Mouse (Mus musculus): ENCODE measurements around the gene Trim46.

Trim46 gene

GRCm38 (mm10) chr3:89271760-89272159 is 25.7 kb upstream of the Trim46 start:
- no peak for DNase-seq (ENCODE audit: low spot score in 2 of 2)

DNA sequence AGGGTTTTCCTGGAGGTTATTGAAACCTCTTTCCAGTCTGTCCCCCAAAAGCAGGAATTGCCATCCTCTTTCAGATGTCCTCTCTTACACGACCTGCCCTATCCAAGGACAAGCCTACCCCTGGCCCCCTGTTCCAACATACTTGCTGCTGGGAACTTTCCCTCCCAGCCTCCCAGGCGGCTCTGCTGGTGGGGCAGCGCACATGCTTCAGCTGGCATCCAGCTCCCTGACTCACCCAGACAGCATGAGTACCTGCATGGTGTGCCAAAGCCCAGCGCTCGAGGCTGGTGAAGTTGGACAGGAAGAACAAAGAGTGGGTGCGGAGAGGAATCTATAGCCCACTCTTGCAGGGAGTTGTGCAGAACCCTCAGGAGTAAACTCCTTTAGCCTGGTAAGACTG is 24.8 kb upstream of the Trim46 start:
- no peak for DNase-seq (ENCODE audit: low spot score in 2 of 2)

DNA sequence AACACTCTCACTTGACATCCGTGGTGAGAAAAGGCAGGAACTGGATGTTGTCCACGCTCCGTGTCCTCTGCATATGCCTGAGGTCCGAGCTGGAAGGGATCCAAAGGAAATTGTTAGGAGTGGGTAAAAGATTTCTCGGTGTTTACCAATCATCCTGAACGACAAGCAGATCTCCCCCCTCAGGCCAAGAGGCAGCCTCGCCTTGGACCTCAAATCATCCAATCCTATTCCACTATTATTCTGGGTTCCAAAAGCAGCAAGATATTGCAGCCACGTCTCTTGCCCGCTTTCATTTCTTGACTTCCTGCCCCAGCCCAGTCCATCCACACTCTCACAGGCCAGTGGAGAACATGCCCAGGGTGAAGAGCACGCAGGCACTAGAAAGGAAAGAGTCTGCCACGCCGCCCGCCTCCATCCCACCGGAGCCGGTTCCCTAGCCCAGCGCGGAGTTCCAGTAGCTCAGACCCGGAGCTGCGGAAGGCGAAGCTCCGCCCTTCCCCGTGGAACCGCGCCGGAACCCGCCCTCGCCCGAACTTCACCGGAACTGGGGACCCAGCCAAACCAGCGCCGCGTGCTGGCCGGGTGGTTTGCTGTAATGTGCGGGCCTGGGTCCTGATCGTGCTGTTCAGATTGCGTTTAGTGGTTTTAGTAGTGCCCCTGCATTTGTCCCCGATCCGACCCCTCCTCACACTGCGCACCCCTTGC is 24.1 kb upstream of the Trim46 start, which contains the start of gene Slc50a1:
Gene Slc50a1 (minus strand): TSS at position 520 of the 705 bp plus-strand sequence.
- DNase-seq (ENCODE audit: low spot score in 2 of 2): peak; percentile 71 to 80

DNA sequence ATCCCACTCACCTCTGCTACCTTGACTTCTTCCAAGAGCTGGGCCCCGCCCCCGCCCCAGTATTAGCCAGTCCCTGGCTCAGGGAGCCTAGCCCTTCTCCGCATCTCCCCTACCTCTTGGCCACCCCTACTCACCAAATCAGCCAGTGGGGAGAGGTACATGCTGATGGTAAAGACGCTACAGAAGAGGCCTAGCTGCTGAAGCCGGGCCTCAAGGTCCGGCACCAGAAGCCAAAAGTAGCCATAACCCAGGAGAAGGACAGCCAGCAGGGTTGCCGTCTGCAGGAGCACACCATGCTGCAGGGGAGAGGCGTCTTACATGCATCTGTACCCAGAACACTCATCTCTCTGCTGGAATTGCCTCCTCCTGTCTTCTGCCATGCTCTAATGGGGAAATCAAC is 22.8 kb upstream of the Trim46 start:
- no peak for DNase-seq (ENCODE audit: low spot score in 2 of 2)

DNA sequence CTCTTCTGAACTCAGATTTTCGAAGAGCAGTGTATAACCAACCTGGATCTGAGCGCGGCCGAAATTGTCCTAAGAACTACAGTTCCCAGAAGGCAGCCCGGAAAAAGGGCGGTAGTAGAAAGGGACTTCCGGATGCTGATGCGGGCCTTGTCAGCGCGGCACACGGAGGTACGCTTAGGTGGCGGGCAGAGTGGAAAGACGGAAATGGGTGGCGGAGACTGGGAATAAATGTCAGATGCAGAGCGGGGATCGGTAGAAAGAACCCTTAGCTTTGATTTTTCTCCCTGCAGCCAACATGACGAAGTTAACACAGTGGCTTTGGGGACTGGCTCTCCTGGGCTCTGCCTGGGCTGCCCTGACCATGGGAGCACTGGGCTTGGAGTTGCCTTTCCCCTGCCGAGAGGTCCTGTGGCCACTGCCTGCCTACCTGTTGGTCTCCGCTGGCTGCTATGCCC is 20.4 kb upstream of the Trim46 start:
- DNase-seq (ENCODE audit: low spot score in 2 of 2): peak; percentile 71 to 76

DNA sequence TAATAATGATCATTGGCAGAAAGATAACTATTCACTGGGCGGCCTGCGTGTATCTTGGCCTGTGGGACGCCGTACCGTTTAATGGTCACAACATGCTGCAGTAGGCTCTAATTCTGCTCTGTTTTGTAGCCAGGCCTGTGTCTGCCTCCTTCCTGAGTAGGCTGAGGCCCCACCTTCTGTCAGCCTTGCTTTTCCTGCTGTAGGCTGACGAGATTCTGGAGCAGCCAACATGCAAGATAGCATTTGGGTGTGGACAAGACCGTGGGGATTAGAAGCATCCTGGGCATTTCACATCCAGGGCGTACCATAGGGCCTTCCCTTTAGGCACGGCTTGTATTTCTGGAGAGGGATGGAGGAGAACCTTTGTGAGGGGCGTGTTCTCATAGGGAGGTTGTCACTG is 16.3 kb upstream of the Trim46 start:
- no peak for DNase-seq (ENCODE audit: low spot score in 2 of 2)

DNA sequence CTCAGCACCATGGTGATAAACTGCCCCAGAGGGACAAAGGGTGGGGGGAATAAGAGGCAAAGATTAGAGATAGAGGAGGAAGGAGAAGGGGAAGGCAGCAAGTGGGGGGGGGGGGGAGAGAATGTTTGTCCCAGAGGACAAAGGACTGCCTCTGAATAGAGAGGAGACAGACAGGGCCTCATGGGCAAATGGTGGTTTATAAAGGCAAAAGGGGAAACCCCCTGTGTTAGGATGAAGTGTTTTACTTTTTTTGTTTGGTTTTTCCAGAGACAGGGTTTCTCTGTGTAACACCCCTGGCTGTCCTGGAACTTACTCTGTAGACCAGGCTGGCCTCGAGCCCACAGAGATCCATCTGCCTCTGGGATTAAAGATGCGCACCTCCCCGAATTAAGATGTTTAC is 14.1 kb upstream of the Trim46 start:
- DNase-seq (ENCODE audit: low spot score in 2 of 2): no peak

GRCm38 (mm10) chr3:89259076-89259475 is 13.0 kb upstream of the Trim46 start, which contains the start of gene Dpm3:
Gene Dpm3, plus strand, starts transcription at chr3:89259358.
- DNase-seq (ENCODE audit: low spot score in 2 of 2): no peak

DNA sequence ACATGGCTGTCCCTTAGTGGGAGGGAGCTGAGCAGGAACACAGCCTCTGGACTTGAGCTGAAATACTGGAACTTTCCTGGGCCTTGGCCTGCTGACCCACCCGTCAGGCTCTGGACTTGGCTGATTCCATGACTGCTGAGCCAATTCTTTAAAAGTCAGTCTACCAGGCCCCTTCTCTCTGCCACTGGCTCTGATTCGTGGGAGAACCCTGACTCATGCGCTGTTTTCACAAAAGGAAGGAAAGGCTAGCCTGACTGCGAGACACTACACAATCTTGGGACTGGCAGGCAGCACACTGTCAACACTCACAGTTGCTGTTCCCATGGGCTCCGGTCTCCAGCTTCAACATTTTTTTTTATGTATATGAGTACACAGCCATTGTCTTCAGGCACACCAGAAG is 10.1 kb upstream of the Trim46 start:
- no peak for DNase-seq (ENCODE audit: low spot score in 2 of 2)

DNA sequence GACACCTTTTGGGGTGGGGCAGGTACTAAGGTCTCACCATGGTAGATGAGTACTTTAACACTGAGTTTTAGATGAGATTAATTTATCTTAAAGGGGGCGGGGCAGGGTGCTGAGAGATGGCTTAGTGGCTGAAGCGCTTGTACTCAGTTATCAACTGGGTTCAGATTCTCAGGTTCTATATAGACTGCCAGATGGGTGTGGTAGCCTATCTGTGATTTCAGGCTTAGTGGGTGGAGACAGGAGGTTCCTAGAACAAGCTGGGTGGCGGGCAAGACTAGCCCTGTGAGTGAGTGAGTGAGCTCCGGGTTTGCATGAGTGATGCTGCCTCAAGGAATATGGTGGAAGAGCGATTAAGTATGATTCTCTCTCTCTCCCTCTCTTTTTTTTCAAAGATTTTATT is 8.9 kb upstream of the Trim46 start:
- no peak for DNase-seq (ENCODE audit: low spot score in 2 of 2)

GRCm38 (mm10) chr3:89251365-89251895 is 5.3 kb upstream of the Trim46 start:
- peak; percentile 68 to 70 for DNase-seq (ENCODE audit: low spot score in 2 of 2)

- DNase-seq (ENCODE audit: low spot score in 2 of 2): peak in 1 of 2 experiments; percentile 63
Observed at GRCm38 (mm10) chr3:89250435-89251040, 4.4 kb upstream of the Trim46 start.

DNA sequence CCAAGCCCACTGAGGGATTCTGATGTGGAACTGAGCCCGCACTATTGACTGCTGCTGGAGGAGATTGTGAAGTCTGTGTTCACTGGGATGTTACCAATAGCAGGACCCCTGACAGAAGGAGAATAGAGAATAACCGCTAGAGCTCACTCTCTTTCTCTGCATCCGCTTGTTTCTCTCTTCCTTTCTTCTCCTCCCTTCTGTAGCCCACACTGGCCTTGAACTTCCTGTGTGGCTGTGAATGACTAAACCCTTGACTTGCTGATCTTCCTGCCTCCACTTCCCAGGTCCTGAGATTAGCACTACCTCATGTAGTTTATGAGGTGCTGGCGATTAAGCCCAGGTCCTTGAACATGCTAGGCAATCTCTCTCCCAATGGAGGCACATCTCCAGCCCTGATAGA is 1.4 kb upstream of the Trim46 start:
- no peak for DNase-seq (ENCODE audit: low spot score in 2 of 2)

DNA sequence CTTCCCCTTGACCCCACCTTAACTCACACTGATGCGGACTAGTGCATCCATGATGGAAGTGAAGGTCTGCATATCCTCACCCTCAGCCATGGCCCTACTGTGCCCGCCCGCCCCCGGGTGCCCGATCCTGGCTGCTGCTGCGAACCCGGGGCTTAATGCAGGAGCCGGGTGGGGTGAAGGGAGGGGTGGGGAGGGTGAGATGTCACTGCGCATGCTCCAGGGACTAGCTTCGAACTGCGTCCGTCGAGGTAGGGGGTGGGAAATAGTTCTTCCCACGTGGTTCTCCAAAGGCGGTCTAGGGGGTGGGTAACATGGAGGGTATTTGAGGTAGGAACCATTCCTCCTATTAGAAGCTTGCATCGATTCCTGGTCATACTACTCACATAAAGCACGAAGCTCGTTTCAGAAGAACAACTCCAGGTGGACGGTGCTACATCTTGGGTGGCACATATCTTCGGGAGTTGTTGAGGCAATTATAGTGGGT is 379 bp downstream of the Trim46 start, which contains the start of gene Krtcap2:
Gene Krtcap2 (plus strand): TSS at position 279 of the 484 bp plus-strand sequence.
- DNase-seq (ENCODE audit: low spot score in 2 of 2): peak; percentile 32 to 33

GRCm38 (mm10) chr3:89244982-89245687 is 974 bp downstream of the Trim46 start:
- peak; percentile 48 to 66 for DNase-seq (ENCODE audit: low spot score in 2 of 2)

- DNase-seq (ENCODE audit: low spot score in 2 of 2): peak; percentile 14 to 38
Observed at GRCm38 (mm10) chr3:89244158-89244981, 1.7 kb downstream of the Trim46 start.

GRCm38 (mm10) chr3:89243609-89244008 is 2.5 kb downstream of the Trim46 start:
- peak; percentile 71 to 75 for DNase-seq (ENCODE audit: low spot score in 2 of 2)

DNA sequence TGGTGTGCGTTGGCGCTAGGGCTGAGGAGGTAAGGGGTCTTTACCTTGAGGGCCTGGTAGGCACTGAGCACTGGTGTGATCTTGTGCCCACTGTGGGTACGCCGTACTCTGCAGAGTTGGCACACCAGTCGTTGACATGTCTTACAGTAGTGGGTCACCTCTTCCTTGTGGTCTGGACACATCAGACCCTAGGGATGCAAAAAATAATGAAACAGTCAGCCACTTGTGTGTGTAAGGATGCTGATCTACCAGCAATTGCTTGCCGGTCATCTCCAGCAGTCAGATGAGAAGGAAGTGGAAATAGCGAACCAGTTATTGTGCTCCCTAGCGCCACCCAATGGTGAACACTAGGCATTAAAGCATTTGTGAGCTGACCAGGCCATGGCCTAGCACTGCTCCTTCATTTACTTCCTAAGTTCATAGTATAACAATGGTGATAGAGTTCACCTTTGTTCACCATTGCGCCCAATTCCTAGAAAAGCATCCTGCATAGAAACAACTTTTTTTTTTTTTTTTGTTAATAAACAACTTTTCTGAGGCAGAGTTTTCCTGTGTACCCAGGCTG is 3.7 kb downstream of the Trim46 start:
- DNase-seq (ENCODE audit: low spot score in 2 of 2): peak in 1 of 2 experiments; percentile 21

GRCm38 (mm10) chr3:89238494-89238893 is 7.6 kb downstream of the Trim46 start:
- DNase-seq (ENCODE audit: low spot score in 2 of 2): no peak

- DNase-seq (ENCODE audit: low spot score in 2 of 2): no peak
Observed at GRCm38 (mm10) chr3:89237682-89238081, 8.4 kb downstream of the Trim46 start.

GRCm38 (mm10) chr3:89236516-89236915 is 9.6 kb downstream of the Trim46 start:
- DNase-seq (ENCODE audit: low spot score in 2 of 2): no peak
